Mouse (Mus musculus): ENCODE measurements around the gene Drosha.
"Not testable (repeated sequence)": the region's sequence is repeated elsewhere in the genome, so short reads cannot be mapped to it uniquely, and the experiment has no call there.

Gene Drosha

GRCm38 (mm10) chr15:12921901-12922300 is 97.3 kb downstream of the Drosha start:
- in situ Hi-C loops (cut with MboI, MseI): no loop called here

DNA sequence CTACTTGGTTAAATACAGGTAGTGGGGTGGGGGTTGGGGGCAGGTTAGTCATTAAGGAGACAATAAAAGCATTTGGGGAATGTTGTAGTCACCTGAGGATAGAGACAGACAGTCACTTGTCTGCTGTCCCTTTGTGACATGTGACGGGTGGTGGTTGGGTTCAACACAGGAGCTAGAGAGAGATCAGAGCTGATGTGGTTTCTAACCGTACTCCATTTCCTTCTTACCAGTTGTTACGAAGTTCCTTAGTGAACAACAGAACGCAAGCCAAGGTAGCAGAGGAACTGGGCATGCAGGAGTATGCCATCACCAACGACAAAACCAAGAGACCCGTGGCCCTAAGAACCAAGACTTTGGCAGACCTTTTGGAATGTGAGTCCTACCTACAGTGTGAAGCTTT is 99.2 kb downstream of the Drosha start:
- in situ Hi-C loops (cut with MboI, MseI): no loop called here

DNA sequence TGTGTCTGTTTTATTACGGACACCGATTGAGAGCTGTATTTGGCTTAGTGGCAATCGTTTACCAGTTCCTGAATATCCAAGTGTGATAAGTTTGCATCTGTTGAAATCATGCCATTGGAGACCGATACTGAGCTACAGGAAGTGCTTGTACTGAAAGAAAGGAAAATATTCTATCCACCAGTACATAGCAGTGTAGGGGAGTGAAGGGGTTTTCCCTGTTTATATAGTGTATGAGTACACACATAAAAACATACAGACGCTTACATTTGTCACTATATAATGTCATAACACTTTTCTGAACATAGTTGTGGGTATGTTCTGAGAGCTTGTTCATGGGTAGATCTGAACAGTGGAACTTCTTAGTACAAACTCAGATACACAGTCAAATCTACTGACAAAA is 106.9 kb downstream of the Drosha start:
- in situ Hi-C loops (cut with MboI, MseI): no loop called here

GRCm38 (mm10) chr15:12936217-12936732 is 111.7 kb downstream of the Drosha start:
- in situ Hi-C loops (cut with MboI, MseI): no loop called here

DNA sequence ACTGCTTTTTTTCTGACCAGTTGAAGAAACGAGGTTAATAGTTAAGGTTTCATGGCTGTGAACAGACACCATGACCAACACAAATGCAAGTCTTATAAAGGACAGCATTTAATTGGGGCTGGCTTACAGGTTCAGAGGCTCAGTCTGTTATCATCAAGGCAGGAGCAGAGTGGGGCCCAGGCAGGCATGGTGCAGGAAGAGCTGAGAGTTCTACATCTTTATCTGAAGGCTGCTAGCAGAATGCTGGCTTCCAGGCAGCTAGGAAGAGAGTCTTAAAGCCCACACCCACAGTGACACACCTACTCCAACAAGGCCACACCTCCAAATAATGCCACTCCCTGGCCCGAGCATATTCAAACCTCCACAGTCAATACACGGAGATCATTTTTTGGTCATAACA is 112.7 kb downstream of the Drosha start:
- in situ Hi-C loops (cut with MboI, MseI): not testable (repeated sequence)

- in situ Hi-C loops (cut with MboI, MseI): loop anchor here (10.0 kb wide), 1 partner anchor 1756 kb away; no protein-coding TSS in a partner anchor
Observed at GRCm38 (mm10) chr15:12941106-12941505, 116.5 kb downstream of the Drosha start.

- in situ Hi-C loops (cut with MboI, MseI): loop anchor here (10.0 kb wide), 1 partner anchor 1757 kb away; no protein-coding TSS in a partner anchor
Observed at GRCm38 (mm10) chr15:12941651-12942180, 117.1 kb downstream of the Drosha start.

DNA sequence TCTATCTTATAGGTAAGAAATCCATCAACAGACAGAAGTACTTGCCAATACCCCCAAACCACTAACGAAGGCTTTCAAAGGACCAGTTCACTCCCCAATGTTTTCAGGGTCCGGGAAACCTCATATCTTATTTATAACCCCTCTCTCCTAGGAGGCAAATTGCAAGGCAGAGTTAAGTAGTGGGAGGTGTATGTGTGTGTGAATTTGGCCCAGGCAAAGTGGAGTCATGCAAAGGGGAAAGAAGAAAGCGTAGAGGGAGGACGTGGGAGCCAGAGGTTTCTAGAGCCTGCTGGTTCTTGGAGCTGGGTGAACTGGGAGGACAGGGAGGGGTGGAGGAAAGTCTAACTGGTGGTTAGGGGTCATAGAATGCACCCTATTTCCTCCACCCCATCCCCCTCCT is 117.8 kb downstream of the Drosha start:
- in situ Hi-C loops (cut with MboI, MseI): loop anchor here (10.0 kb wide), 1 partner anchor 1758 kb away; no protein-coding TSS in a partner anchor

GRCm38 (mm10) chr15:12958051-12958450 is 133.4 kb downstream of the Drosha start:
- in situ Hi-C loops (cut with MboI, MseI): no loop called here

DNA sequence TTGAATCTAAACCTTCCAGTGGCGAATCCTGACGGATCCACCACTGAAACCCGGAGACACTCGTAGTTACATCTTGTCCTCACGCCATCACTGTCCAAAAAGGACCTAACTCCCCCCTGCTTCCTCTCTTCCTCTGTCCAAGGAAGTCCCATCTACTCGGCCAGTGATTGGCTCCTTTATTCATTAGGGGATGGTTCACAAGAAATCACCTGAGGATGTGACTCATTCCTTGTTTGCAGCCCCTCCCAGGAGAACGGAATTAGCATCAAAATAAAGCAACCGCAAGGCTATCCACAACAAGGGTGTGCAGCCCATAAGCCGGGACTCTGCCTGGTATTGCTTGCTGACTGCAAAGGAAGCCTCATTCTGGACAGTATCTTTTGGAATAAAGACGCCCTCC is 137.6 kb downstream of the Drosha start:
- in situ Hi-C loops (cut with MboI, MseI): no loop called here

DNA sequence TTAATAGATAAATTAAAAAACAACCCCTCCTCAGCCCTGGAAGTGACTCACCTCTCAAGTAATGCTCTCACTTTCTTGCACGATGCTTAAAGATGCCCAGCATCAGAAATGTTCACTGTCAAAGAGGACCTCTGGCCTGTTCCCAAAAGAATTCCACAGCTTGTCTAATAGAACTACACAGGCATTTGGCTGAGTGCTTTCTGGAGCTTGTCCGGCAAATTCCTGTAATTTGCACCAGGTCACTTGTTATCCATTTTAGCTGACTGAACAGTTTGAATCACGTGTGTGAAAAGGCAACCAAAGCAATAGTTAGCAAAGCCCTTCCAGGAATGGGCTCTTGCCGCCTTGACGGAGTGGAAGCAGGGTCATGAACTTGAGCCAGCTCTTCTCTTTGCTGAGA is 140.6 kb downstream of the Drosha start:
- in situ Hi-C loops (cut with MboI, MseI): no loop called here

- in situ Hi-C loops (cut with MboI, MseI): no loop called here
Observed at GRCm38 (mm10) chr15:12968815-12969214, 144.2 kb downstream of the Drosha start.

DNA sequence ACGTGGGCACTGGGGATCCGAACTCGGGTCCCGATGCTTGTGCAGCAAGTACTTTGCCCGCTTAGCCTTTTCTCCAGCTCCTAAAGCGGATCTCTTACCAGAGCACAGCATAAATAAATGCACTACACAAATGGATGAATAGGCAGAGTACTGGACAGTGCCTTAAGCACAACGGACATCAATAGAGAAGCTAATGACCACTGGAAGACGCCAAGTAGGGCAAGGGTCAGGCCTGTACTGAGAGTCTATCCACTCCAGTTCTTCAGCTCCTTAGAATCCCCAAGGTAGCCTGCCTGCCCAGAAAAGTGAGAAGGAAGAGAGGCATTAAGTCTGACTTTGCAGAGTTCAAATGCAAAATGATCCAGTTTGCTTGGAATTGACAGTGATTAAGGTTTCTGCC is 147.8 kb downstream of the Drosha start:
- in situ Hi-C loops (cut with MboI, MseI): no loop called here

All from T-helper 2 cell (primary cell).